ENCODE assay signal across 15 mouse cellular contexts in the genomic region with DNA sequence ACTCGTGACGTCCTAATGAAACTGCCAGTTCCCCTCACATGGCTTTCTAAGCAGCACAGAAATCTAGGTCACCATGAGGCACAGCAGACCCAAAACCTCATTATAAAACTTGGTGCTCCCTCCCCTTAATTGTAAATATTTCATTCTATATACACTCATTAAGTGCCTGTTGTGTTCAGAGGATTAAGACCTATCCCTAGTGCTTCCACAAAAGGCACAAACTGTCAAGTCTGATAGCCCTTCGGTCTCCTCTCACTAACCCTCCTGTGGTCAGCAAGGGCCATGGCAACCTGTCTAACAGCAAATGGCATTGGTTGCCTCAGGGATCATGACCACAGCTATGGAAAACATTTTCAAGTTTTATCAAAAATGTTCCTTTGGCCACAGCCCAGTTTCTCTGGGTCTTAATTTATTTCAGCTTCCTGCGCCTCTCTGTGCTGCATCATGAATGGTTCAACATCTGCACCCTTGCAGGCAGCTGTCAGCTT. TPM values are rescaled to one million over a fixed set of nuclear protein-coding genes. Genes with fewer than 3 reads are reported as not detected.
DNase-seq lines count a peak whose midpoint lies in the region; ATAC-seq and TF ChIP-seq lines count a peak whose summit lies in the region.
"Had no signal": no experiment of that assay in that cellular context is flagged by ENCODE, and none has a peak within 500 bp of the region (broad histone marks: within the 10 kb centered on the region; RNA-seq: fewer than 3 reads in every experiment).

No protein-coding gene starts in this region.

- no peaks in the 10 kb centered on the region for H3K9me3 ChIP-seq in midbrain, embryonic 11.5 days (ENCODE audit: control insufficient read depth, low read length)
- no peaks in the 10 kb centered on the region for H3K9me3 ChIP-seq in midbrain, embryonic 13.5 days
- no peaks in the 10 kb centered on the region for H3K9me3 ChIP-seq in kidney, embryonic 15.5 days (replicated peaks)
- no peaks in the 10 kb centered on the region for H3K9me3 ChIP-seq in stomach, postnatal 0 days (ENCODE audit: control insufficient read depth, low read length)
- H3K9me3 ChIP-seq: forebrain, embryonic 10.5 days; heart, embryonic 13.5 days; limb, embryonic 10.5 days had no signal

- DNase-seq in heart, adult 11 months = peak; percentile 86
- DNase-seq in heart, postnatal 25 days (ENCODE audit: low spot score) = no peak
- peak; percentile 90 for DNase-seq in midbrain, embryonic 11.5 days (ENCODE audit: low spot score, missing footprints)
- no peak for DNase-seq in stomach, postnatal 0 days (ENCODE audit: low spot score)
- DNase-seq in right cerebral cortex, postnatal 4 days = no peak
- DNase-seq in testis, postnatal 10 days (ENCODE audit: low spot score) = no peak
- DNase-seq: cerebellum, adult 11 months; gastrocnemius, adult 2 months; spleen, adult 18-20 months had no signal

- no peak for ATAC-seq in midbrain, embryonic 11.5 days (ENCODE audit: low FRiP score)
- ATAC-seq in midbrain, embryonic 13.5 days = no peak
- ATAC-seq in kidney, embryonic 15.5 days (replicated peaks; ENCODE audit: low FRiP score) = no peak
- no peak for ATAC-seq in stomach, postnatal 0 days (ENCODE audit: low FRiP score, low TSS enrichment)

- TF ChIP-seq EP300 in stomach, postnatal 0 days (optimal IDR thresholded peaks at IDR 0.05) = no peak

- peaks cover 17% of the 10 kb centered on the region for H3K4me1 ChIP-seq in midbrain, embryonic 11.5 days (ENCODE audit: control insufficient read depth, insufficient read depth, low read length)
- H3K4me1 ChIP-seq in midbrain, embryonic 13.5 days (replicated peaks) = peaks cover 19% of the 10 kb centered on the region
- H3K4me1 ChIP-seq in kidney, embryonic 15.5 days = peaks cover 13% of the 10 kb centered on the region
- no peaks in the 10 kb centered on the region for H3K4me1 ChIP-seq in stomach, postnatal 0 days (replicated peaks; ENCODE audit: control insufficient read depth, insufficient read depth)
- H3K4me1 ChIP-seq: heart, embryonic 13.5 days; limb, embryonic 10.5 days had no signal

- WGBS in midbrain, embryonic 11.5 days = 50% methylated on average over 4 of the region's 4 CpGs
- 37% methylated on average over 4 of the region's 4 CpGs for WGBS in midbrain, embryonic 13.5 days
- WGBS in kidney, embryonic 15.5 days = 47% methylated on average over 4 of the region's 4 CpGs
- 66% methylated on average over 4 of the region's 4 CpGs for WGBS in stomach, postnatal 0 days

- no peak overlapping the region for H3K4me2 ChIP-seq in midbrain, embryonic 11.5 days
- no peak overlapping the region for H3K4me2 ChIP-seq in midbrain, embryonic 13.5 days (replicated peaks)
- H3K4me2 ChIP-seq in kidney, embryonic 15.5 days = no peak overlapping the region
- H3K4me2 ChIP-seq in stomach, postnatal 0 days (replicated peaks; ENCODE audit: low read depth) = no peak overlapping the region
- H3K4me2 ChIP-seq: heart, embryonic 13.5 days had no signal

- no peak overlapping the region for H3K9ac ChIP-seq in midbrain, embryonic 11.5 days (ENCODE audit: low read length)
- H3K9ac ChIP-seq in midbrain, embryonic 13.5 days (replicated peaks) = no peak overlapping the region
- H3K9ac ChIP-seq in kidney, embryonic 15.5 days = no peak overlapping the region
- H3K9ac ChIP-seq in stomach, postnatal 0 days (ENCODE audit: low read length) = no peak overlapping the region
- H3K9ac ChIP-seq: heart, embryonic 13.5 days; liver, embryonic 14.5 days had no signal

- 0 out of 2 replicates have a peak, but pooled peaks have one; percentile 7 for TF ChIP-seq CTCF in stomach, postnatal 0 days (IDR thresholded peaks at IDR 0.05; ENCODE audit: low read depth)

- H3K27ac ChIP-seq in midbrain, embryonic 11.5 days (ENCODE audit: low read depth, low read length) = no peak overlapping the region; the same call in 1 of the 2 replicates
- no peak overlapping the region for H3K27ac ChIP-seq in midbrain, embryonic 13.5 days
- peak overlapping the region; percentile 56 for H3K27ac ChIP-seq in kidney, embryonic 15.5 days
- no peak overlapping the region for H3K27ac ChIP-seq in stomach, postnatal 0 days (replicated peaks)
- H3K27ac ChIP-seq: forebrain, embryonic 10.5 days; gastrocnemius, adult 2 months; heart, embryonic 13.5 days; limb, embryonic 10.5 days; liver, embryonic 14.5 days had no signal

- H3K36me3 ChIP-seq in midbrain, embryonic 11.5 days (ENCODE audit: control insufficient read depth, insufficient read depth, low read length) = no peaks in the 10 kb centered on the region
- no peaks in the 10 kb centered on the region for H3K36me3 ChIP-seq in midbrain, embryonic 13.5 days
- H3K36me3 ChIP-seq in kidney, embryonic 15.5 days = no peaks in the 10 kb centered on the region
- H3K36me3 ChIP-seq in stomach, postnatal 0 days (ENCODE audit: control insufficient read depth, insufficient read depth, low read length) = no peaks in the 10 kb centered on the region
- H3K36me3 ChIP-seq: forebrain, embryonic 10.5 days; heart, embryonic 13.5 days; limb, embryonic 10.5 days had no signal

- intact Hi-C loops in heart, postnatal 25 days (cut with DNase I) = no loop called here

- H3K4me3 ChIP-seq in midbrain, embryonic 11.5 days (ENCODE audit: low read depth, low read length) = no peak overlapping the region
- no peak overlapping the region for H3K4me3 ChIP-seq in midbrain, embryonic 13.5 days (replicated peaks)
- no peak overlapping the region for H3K4me3 ChIP-seq in kidney, embryonic 15.5 days (replicated peaks)
- no peak overlapping the region for H3K4me3 ChIP-seq in stomach, postnatal 0 days (ENCODE audit: low read depth, low read length)
- H3K4me3 ChIP-seq: forebrain, embryonic 10.5 days; gastrocnemius, adult 2 months; heart, embryonic 13.5 days; limb, embryonic 10.5 days had no signal

- H3K27me3 ChIP-seq in midbrain, embryonic 11.5 days (ENCODE audit: control insufficient read depth, insufficient read depth, low read length) = no peaks in the 10 kb centered on the region
- no peaks in the 10 kb centered on the region for H3K27me3 ChIP-seq in midbrain, embryonic 13.5 days
- H3K27me3 ChIP-seq in kidney, embryonic 15.5 days = no peaks in the 10 kb centered on the region
- no peaks in the 10 kb centered on the region for H3K27me3 ChIP-seq in stomach, postnatal 0 days (ENCODE audit: control insufficient read depth, insufficient read depth, low read length)
- H3K27me3 ChIP-seq: heart, embryonic 13.5 days had no signal

RNA-seq across cellular contexts. Expression of a gene that starts 19.3 kb away (rescaled TPM):
- under 1 TPM; 0.10 to 0.11 TPM for total RNA-seq in heart, postnatal 25 days (2021)
- polyA plus RNA-seq in midbrain, embryonic 11.5 days (2014; fragmentation: Nextera tagmentation; extraction: Ambion mirVana) = 0.25 TPM in 2 replicates
- 1.9 and 2.1 TPM in 2 replicates for polyA plus RNA-seq in midbrain, embryonic 13.5 days (2015; fragmentation: Nextera tagmentation; extraction: Ambion mirVana)
- 1.1 and 1.4 TPM in 2 replicates for polyA plus RNA-seq in kidney, embryonic 15.5 days (2015; fragmentation: Nextera tagmentation; extraction: Ambion mirVana)
- 0.28 and 0.39 TPM in 2 replicates for polyA plus RNA-seq in stomach, postnatal 0 days (2015; fragmentation: Nextera tagmentation; extraction: Ambion mirVana)

RNA-seq across cellular contexts. Expression of a gene that starts 34.5 kb away (rescaled TPM):
- 1 to 10 TPM; 5.6 to 6.4 TPM for total RNA-seq in heart, postnatal 25 days (2021)
- 11.6 and 11.8 TPM in 2 replicates for polyA plus RNA-seq in midbrain, embryonic 11.5 days (2014; fragmentation: Nextera tagmentation; extraction: Ambion mirVana)
- polyA plus RNA-seq in midbrain, embryonic 13.5 days (2015; fragmentation: Nextera tagmentation; extraction: Ambion mirVana) = 7.5 and 7.6 TPM in 2 replicates
- 12.3 and 13.8 TPM in 2 replicates for polyA plus RNA-seq in kidney, embryonic 15.5 days (2015; fragmentation: Nextera tagmentation; extraction: Ambion mirVana)
- 4.9 and 5.0 TPM in 2 replicates for polyA plus RNA-seq in stomach, postnatal 0 days (2015; fragmentation: Nextera tagmentation; extraction: Ambion mirVana)

Comparison
In these comparisons a context has a peak if more than half of its experiments do, and no peak if none do; other contexts are left out.
1. DNase-seq: peak in heart, adult 11 months (single experiment) and midbrain, embryonic 11.5 days (single experiment); none in heart, postnatal 25 days (single experiment), stomach, postnatal 0 days (single experiment), right cerebral cortex, postnatal 4 days (single experiment) and testis, postnatal 10 days (single experiment).